Mouse (Mus musculus): ENCODE measurements around the gene Vti1a.

The Vti1a gene

GRCm38 (mm10) chr19:55577306-55578042 is 261.4 kb downstream of the Vti1a start:
- peaks cover 24% of the 10 kb centered on the region for H3K27me3 ChIP-seq (ENCODE audit: insufficient read depth, low read length)
- TF ChIP-seq NANOG (IDR thresholded peaks at IDR 0.05; ENCODE audit: borderline replicate concordance, low read length) (no peak), POU5F1 (IDR thresholded peaks at IDR 0.05; ENCODE audit: borderline replicate concordance, low read length) (no peak), CTCF (conservative IDR thresholded peaks at IDR 0.05; ENCODE audit: low read length) (no peak)
- no peaks in the 10 kb centered on the region for H3K36me3 ChIP-seq (ENCODE audit: insufficient read depth, low read length)
- no peak overlapping the region for H3K4me3 ChIP-seq (replicated peaks; ENCODE audit: low read length)
- no peaks in the 10 kb centered on the region for H3K9me3 ChIP-seq (ENCODE audit: low read length)
- H3K4me1 ChIP-seq (replicated peaks; ENCODE audit: low read depth, low read length), result peaks cover 40% of the 10 kb centered on the region

GRCm38 (mm10) chr19:55578094-55579085 is 262.3 kb downstream of the Vti1a start:
- TF ChIP-seq CTCF (conservative IDR thresholded peaks at IDR 0.05; ENCODE audit: low read length) (no peak), POU5F1 (IDR thresholded peaks at IDR 0.05; ENCODE audit: borderline replicate concordance, low read length) (0 out of 2 replicates have a peak, but pooled peaks have one; percentile 22)
- Histone ChIP-seq H3K9me3 (ENCODE audit: low read length) (no peaks in the 10 kb centered on the region), H3K4me3 (replicated peaks; ENCODE audit: low read length) (0 out of 2 replicates have a peak overlapping the region, but pooled peaks have one; percentile 3), H3K36me3 (ENCODE audit: insufficient read depth, low read length) (no peaks in the 10 kb centered on the region), H3K27me3 (ENCODE audit: insufficient read depth, low read length) (peaks cover 26% of the 10 kb centered on the region), H3K4me1 (replicated peaks; ENCODE audit: low read depth, low read length) (peaks cover 36% of the 10 kb centered on the region)

DNA sequence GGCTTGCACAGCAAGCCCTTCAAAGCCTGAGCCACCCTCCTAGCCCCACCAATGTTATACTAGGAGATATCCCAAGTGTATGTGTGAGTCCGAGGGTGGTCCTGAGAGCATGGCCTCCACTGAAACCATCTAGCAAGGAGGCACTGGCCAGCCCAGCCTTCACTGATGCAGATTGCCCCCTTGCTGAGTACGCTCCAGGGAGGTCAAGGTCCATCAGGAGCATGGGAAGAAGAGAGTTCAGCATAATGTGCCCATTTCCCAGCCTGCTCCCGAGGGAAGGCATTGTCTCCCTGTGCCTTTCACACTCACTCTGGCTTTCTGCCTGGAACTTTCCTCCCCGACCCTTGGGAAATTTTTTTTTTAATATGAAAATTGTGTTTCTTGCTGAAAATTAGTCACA is 263.2 kb downstream of the Vti1a start:
- H3K36me3 ChIP-seq (ENCODE audit: insufficient read depth, low read length), result no peaks in the 10 kb centered on the region
- no peak for TF ChIP-seq POU5F1 (IDR thresholded peaks at IDR 0.05; ENCODE audit: borderline replicate concordance, low read length)
- TF ChIP-seq CTCF (conservative IDR thresholded peaks at IDR 0.05; ENCODE audit: low read length), result no peak
- no peak for TF ChIP-seq NANOG (IDR thresholded peaks at IDR 0.05; ENCODE audit: borderline replicate concordance, low read length)
- peaks cover 32% of the 10 kb centered on the region for H3K27me3 ChIP-seq (ENCODE audit: insufficient read depth, low read length)
- no peak overlapping the region for H3K4me3 ChIP-seq (replicated peaks; ENCODE audit: low read length)
- no peaks in the 10 kb centered on the region for H3K9me3 ChIP-seq (ENCODE audit: low read length)
- H3K4me1 ChIP-seq (replicated peaks; ENCODE audit: low read depth, low read length), result peaks cover 36% of the 10 kb centered on the region

DNA sequence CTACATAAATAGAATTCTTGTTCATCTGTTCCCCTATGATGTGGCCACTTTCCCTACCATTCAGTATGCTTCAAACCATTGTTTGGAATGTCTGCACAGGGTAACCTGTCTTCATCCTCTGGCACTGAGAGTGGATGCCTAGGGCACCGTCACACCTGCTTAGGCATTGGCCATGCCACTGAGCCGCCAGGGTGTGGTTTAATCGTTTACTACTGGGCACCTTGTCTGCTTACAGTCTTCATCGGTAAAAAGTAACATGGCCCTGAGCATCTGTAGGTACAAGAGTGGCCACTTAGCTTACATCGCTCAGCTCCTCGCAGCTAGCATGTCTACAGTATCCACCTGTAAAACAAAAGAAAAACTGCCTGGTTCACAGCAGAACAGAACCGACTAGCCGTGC is 264.1 kb downstream of the Vti1a start:
- Histone ChIP-seq H3K36me3 (ENCODE audit: insufficient read depth, low read length) (no peaks in the 10 kb centered on the region), H3K27me3 (ENCODE audit: insufficient read depth, low read length) (peaks cover 38% of the 10 kb centered on the region), H3K9me3 (ENCODE audit: low read length) (no peaks in the 10 kb centered on the region), H3K4me3 (replicated peaks; ENCODE audit: low read length) (no peak overlapping the region), H3K4me1 (replicated peaks; ENCODE audit: low read depth, low read length) (peaks cover 36% of the 10 kb centered on the region)
- no peak for TF ChIP-seq POU5F1 (IDR thresholded peaks at IDR 0.05; ENCODE audit: borderline replicate concordance, low read length)
- no peak for TF ChIP-seq CTCF (conservative IDR thresholded peaks at IDR 0.05; ENCODE audit: low read length)
- no peak for TF ChIP-seq NANOG (IDR thresholded peaks at IDR 0.05; ENCODE audit: borderline replicate concordance, low read length)

DNA sequence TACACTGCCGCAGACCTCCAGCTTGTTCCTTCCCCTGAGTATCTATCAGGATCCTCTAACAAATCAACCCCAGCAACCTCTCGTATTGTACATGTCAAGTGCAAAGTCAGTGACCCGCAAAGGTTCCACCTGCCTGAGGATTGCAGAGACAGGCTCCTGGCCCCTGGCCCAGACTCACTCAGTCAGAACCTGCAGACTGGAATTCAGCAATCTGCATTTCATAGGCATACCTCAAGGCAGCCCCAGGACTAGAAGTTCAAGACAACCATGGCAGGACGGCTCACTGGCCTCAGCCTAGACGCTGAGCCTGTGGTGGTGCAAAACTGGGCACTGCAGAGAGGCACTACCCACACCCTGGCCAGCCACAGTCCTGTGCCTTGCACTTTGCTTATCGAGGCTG is 264.6 kb downstream of the Vti1a start:
- H3K36me3 ChIP-seq (ENCODE audit: insufficient read depth, low read length), result no peaks in the 10 kb centered on the region
- peaks cover 43% of the 10 kb centered on the region for H3K27me3 ChIP-seq (ENCODE audit: insufficient read depth, low read length)
- H3K9me3 ChIP-seq (ENCODE audit: low read length), result no peaks in the 10 kb centered on the region
- no peak overlapping the region for H3K4me3 ChIP-seq (replicated peaks; ENCODE audit: low read length)
- peaks cover 36% of the 10 kb centered on the region for H3K4me1 ChIP-seq (replicated peaks; ENCODE audit: low read depth, low read length)
- TF ChIP-seq POU5F1 (IDR thresholded peaks at IDR 0.05; ENCODE audit: borderline replicate concordance, low read length) (no peak), CTCF (conservative IDR thresholded peaks at IDR 0.05; ENCODE audit: low read length) (no peak), NANOG (IDR thresholded peaks at IDR 0.05; ENCODE audit: borderline replicate concordance, low read length) (no peak)

DNA sequence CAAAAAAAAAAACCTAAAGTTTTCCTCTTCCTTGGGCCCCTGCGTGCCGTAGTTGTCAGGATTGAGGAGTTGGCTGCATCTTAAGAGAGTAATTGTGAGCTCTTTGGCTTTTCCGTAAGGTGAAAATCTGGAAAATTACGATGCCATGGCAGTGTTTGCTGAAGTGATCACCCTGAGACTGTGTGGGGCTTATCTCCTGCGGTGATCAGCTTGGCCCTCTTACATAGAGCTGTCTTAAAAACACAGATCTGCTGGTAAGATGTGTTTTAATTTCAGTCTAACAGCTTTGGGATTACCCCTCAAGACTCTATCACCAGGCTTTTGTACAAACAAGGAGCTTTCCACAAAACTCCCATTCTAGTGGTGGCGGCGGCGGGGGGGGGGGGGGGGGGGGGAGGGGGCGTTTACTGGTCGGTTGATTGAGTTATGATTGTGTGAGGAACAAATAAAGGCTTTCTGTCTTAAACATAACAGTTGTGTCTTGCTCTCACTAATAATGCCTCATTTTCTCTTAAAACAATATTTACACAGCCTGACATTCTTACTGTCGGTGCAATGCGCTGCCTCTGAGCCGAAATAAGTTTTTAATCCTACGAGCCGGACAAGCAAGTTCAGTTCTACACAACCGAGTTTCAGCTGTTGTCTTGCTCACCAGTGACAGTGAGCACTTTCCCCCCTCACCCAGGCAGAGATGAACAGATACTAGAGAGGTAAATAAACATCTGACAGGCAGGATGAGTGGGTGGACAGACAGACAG is 267.0 kb downstream of the Vti1a start:
- TF ChIP-seq NANOG (IDR thresholded peaks at IDR 0.05; ENCODE audit: borderline replicate concordance, low read length), result no peak
- no peak for TF ChIP-seq CTCF (conservative IDR thresholded peaks at IDR 0.05; ENCODE audit: low read length)
- no peak overlapping the region for H3K4me3 ChIP-seq (replicated peaks; ENCODE audit: low read length)
- no peaks in the 10 kb centered on the region for H3K9me3 ChIP-seq (ENCODE audit: low read length)
- H3K4me1 ChIP-seq (replicated peaks; ENCODE audit: low read depth, low read length), result peaks cover 35% of the 10 kb centered on the region
- H3K36me3 ChIP-seq (ENCODE audit: insufficient read depth, low read length), result no peaks in the 10 kb centered on the region
- peaks cover 64% of the 10 kb centered on the region for H3K27me3 ChIP-seq (ENCODE audit: insufficient read depth, low read length)

DNA sequence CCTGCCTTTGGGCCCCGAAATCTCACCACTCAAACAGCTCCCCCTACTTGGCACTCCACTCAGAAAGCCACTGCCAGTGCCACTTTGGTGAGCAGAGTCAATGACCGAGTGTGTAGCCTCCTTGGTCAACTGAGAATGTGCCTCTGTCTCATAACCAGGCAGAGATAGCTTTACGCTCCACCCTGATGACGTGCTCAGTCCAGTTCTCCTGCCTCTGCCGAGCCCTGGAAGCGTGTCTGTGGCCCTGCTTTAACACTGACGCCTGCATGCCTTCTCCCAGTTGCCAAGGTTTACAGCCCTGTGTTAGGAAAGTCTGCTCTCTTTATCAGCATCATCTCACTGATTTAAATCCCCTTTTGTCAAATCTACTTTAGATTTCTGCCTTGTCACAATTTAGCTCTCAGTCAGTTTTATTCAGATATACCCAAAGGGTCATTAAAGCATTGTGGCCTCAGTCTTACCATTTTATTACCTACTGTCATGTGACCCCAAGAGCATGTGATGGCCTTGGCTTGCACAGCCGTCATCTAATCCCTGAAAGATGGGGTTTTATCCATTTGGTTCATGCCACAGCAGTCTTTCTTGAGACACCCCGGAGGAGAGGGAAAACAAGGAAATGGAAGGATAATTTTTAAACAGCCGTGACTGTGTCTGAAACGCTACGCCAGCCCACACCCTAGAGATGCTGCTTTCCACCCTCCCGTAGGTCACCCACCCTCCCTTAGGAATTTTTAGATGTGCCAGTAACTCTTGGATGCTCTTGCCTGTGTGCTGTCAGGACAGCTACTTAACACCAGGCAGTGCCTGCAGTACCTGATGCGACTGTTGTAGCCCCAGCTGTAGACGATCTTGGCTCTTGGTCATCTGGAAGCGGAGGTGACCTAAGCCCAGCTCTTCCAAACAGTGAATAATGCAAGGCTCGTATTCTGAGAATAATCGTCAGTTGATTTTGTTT is 269.5 kb downstream of the Vti1a start:
- Histone ChIP-seq H3K4me3 (replicated peaks; ENCODE audit: low read length) (no peak overlapping the region), H3K9me3 (ENCODE audit: low read length) (no peaks in the 10 kb centered on the region), H3K27me3 (ENCODE audit: insufficient read depth, low read length) (peaks cover 63% of the 10 kb centered on the region), H3K36me3 (ENCODE audit: insufficient read depth, low read length) (no peaks in the 10 kb centered on the region), H3K4me1 (replicated peaks; ENCODE audit: low read depth, low read length) (peaks cover 39% of the 10 kb centered on the region)
- no peak for TF ChIP-seq POU5F1 (IDR thresholded peaks at IDR 0.05; ENCODE audit: borderline replicate concordance, low read length)
- no peak for TF ChIP-seq CTCF (conservative IDR thresholded peaks at IDR 0.05; ENCODE audit: low read length)
- TF ChIP-seq NANOG (IDR thresholded peaks at IDR 0.05; ENCODE audit: borderline replicate concordance, low read length), result no peak
